Mouse (Mus musculus): ENCODE measurements around the gene Ado.

Ado gene

GRCm38 (mm10) chr10:67536621-67537141 lies 12.1 kb downstream of the Ado start:
- peak; percentile 78 for DNase-seq (ENCODE audit: low read depth)

GRCm38 (mm10) chr10:67535972-67536371 lies 12.8 kb downstream of the Ado start:
- no peak for DNase-seq (ENCODE audit: low read depth)

- no peak for DNase-seq (ENCODE audit: low read depth)
Observed at GRCm38 (mm10) chr10:67535256-67535655, 13.5 kb downstream of the Ado start, which contains the start of gene Egr2. Egr2 (plus strand) TSS chr10:67535475.

GRCm38 (mm10) chr10:67529769-67530168 lies 19.0 kb downstream of the Ado start:
- peak; percentile 78 for DNase-seq (ENCODE audit: low read depth)

- DNase-seq (ENCODE audit: low read depth): no peak
Observed at GRCm38 (mm10) chr10:67526435-67526834, 22.3 kb downstream of the Ado start.

- DNase-seq (ENCODE audit: low read depth): no peak
Observed at GRCm38 (mm10) chr10:67524694-67525093, 24.1 kb downstream of the Ado start.

GRCm38 (mm10) chr10:67524130-67524529 lies 24.6 kb downstream of the Ado start:
- DNase-seq (ENCODE audit: low read depth): peak; percentile 74

- DNase-seq (ENCODE audit: low read depth): no peak
Observed at GRCm38 (mm10) chr10:67518733-67519132, 30.0 kb downstream of the Ado start.

GRCm38 (mm10) chr10:67512871-67513270 lies 35.9 kb downstream of the Ado start:
- no peak for DNase-seq (ENCODE audit: low read depth)

GRCm38 (mm10) chr10:67512211-67512610 lies 36.5 kb downstream of the Ado start:
- DNase-seq (ENCODE audit: low read depth): peak; percentile 42

- no peak for DNase-seq (ENCODE audit: low read depth)
Observed at GRCm38 (mm10) chr10:67505248-67505647, 43.5 kb downstream of the Ado start.

GRCm38 (mm10) chr10:67504046-67504445 lies 44.7 kb downstream of the Ado start:
- no peak for DNase-seq (ENCODE audit: low read depth)

GRCm38 (mm10) chr10:67503320-67503995 lies 45.3 kb downstream of the Ado start:
- DNase-seq (ENCODE audit: low read depth): no peak

- DNase-seq (ENCODE audit: low read depth): no peak
Observed at GRCm38 (mm10) chr10:67497951-67498350, 50.8 kb downstream of the Ado start.

- DNase-seq (ENCODE audit: low read depth): no peak
Observed at GRCm38 (mm10) chr10:67497144-67497892, 51.4 kb downstream of the Ado start.
